Mouse (Mus musculus) A20 (cell line): ENCODE measurements around the gene 4921539E11Rik.

ENCODE experiments used
- DNase-seq: peaks from one replicate; pipeline ENCODE4 v3.0.0-alpha.2; 2011; ENCODE audit warnings: low read depth, low spot score

Gene 4921539E11Rik

GRCm38 (mm10) chr4:103232156-103232555 is 58.5 kb downstream of the 4921539E11Rik start:
- DNase-seq: no peak

- DNase-seq: no peak
Measured at GRCm38 (mm10) chr4:103222854-103223253, 67.8 kb downstream of the 4921539E11Rik start.

- DNase-seq: peak; percentile 22
Measured at GRCm38 (mm10) chr4:103221789-103222188, 68.9 kb downstream of the 4921539E11Rik start.

- no peak for DNase-seq
Measured at GRCm38 (mm10) chr4:103219011-103219410, 71.7 kb downstream of the 4921539E11Rik start.

- peak; percentile 9 for DNase-seq
Measured at GRCm38 (mm10) chr4:103216046-103216445, 74.6 kb downstream of the 4921539E11Rik start.

GRCm38 (mm10) chr4:103214925-103215820 is 75.5 kb downstream of the 4921539E11Rik start, which contains the start of gene Slc35d1:
TSS of gene Slc35d1 (minus strand) at chr4:103215164.
- peak; percentile 88 for DNase-seq

GRCm38 (mm10) chr4:103214498-103214924 is 76.2 kb downstream of the 4921539E11Rik start:
- peak; percentile 77 for DNase-seq

GRCm38 (mm10) chr4:103213859-103214497 is 76.7 kb downstream of the 4921539E11Rik start:
- peak; percentile 54 for DNase-seq

GRCm38 (mm10) chr4:103208553-103208952 is 82.1 kb downstream of the 4921539E11Rik start:
- no peak for DNase-seq

- DNase-seq: no peak
Measured at GRCm38 (mm10) chr4:103203646-103204045, 87.0 kb downstream of the 4921539E11Rik start.

- DNase-seq: no peak
Measured at GRCm38 (mm10) chr4:103200046-103200445, 90.6 kb downstream of the 4921539E11Rik start.

- no peak for DNase-seq
Measured at GRCm38 (mm10) chr4:103199086-103199485, 91.6 kb downstream of the 4921539E11Rik start.

GRCm38 (mm10) chr4:103197401-103197800 is 93.3 kb downstream of the 4921539E11Rik start:
- DNase-seq: no peak

GRCm38 (mm10) chr4:103192421-103192820 is 98.2 kb downstream of the 4921539E11Rik start:
- no peak for DNase-seq

GRCm38 (mm10) chr4:103188786-103189640 is 101.7 kb downstream of the 4921539E11Rik start:
- no peak for DNase-seq
